Mouse (Mus musculus): Measurements from ENCODE around the gene Slc16a8.

The Slc16a8 gene

DNA sequence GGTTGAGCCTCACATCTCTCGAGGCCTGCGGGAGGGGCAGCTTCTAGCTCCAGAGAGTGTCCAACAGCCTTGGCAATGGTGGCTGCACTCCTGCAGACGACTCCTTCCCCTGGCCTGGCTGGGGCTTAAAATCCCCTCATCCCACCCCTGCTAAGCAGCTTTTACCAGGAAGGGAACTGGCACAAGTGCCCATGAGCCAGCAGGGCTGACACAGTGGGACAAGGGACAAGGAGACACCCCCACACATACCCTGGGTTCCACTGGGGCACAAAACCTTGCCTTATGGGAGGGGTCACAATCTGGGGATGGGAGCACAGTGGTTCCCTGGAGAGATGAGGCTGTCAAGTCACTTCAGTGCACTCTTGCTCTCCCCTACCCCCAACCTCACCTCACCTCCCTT lies at the start of gene Slc16a8:
Gene Slc16a8 (minus strand): TSS at position 101 of the 400 bp plus-strand sequence.
- no peak for DNase-seq (ENCODE audit: low read depth)

DNA sequence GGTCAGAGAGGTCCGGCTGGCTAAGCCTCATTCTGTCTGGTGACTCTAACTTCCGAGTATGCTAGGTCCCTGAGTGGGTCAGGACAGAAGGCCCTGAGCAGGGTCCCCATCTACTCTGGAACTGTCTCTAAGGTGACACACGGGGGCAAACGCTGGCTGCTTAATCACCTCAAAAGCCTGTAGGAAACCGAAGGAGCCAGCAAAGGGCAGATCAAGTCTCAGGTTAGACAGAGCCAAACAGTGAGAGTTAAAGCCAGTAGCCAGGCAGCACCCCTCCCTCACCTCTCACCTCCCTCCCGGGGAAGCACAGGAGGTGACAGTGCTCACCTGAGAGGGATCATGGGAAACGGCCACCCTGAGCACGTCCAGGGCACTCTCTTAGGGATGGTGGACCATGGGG lies 49.2 kb upstream of the Slc16a8 start:
- DNase-seq (ENCODE audit: low read depth): no peak

DNA sequence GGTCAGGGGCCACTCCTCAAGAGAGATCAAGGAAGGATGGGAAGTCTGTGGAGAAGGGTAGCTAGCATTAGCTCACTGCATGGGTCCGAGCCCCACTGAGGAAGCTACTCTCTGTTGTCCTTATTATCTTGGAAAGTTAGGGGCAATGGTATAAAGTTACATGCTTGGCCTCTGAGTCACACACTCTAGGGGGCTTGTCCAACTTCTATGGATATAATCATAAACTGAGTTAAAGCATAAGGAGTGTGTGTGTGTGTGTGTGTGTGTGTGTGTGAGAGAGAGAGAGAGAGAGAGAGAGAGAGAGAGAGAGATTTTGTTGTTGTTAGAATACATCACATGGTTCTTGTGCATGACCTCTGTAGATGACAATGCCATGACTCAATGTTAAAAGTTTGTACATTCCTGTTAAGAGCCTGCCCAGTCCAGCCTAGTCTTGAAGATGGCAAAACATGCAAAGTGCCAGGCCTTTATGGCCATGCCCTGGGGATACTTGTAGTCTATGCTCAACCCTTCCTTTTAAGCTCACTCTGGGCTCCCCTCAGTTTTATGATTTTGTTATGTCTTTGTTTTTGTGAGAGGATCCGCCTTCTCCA lies 45.1 kb upstream of the Slc16a8 start:
- DNase-seq (ENCODE audit: low read depth): peak; percentile 83

DNA sequence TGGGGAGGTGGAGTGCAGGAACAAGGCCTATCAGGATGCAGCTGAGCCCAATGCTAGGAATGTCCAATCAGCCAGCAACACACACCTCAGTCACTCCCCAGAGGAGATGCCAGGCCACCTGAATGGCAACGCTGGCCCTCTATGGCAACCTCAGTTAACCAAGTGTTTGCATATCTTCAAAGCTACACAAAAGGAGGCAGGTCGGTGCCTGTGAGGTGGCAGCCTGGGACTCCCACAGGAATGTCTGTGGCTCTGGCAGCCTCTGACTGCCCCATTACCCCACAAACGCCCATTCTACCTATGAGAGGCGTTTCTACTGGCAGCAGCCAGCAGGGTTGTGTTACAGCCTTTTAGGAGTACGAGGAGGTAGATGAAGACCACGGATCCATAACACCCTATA lies 44.0 kb upstream of the Slc16a8 start:
- no peak for DNase-seq (ENCODE audit: low read depth)

DNA sequence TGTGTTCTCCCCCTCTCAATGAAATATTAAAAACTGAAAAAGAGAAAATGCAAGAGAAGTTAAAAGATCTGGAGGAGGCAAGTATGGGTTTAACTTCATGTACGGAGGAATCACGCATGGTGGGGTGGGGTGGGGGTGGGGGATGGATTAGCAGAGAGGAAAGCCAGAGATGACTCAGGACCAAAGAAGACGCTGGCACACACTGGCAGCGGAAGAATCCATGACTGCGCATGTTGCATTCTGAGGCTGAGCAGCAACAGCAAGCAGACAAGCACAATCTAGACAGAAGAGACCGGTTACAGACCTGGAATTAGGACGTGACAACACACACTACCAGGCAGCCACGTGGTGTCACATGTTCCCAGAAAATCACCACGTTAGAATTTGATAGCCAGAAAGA lies 38.2 kb upstream of the Slc16a8 start:
- DNase-seq (ENCODE audit: low read depth): no peak

DNA sequence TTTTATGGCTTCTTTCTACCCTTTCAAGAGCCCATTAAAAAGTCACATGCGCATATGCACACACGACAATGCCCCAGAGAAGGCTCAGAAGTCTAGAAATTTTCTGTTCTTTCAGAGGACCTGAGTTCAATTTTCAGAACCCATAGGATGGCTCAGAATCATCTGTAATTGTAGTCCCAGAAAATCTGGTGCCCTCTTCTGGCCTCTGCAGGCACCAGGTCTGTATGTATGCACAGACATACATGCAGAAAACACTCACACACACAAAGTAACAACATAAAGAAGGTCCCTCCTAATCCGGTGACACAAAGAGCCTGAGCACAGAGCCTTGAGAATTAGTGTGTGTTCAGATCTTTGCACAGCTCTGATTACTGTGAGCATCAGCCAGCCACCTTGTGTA lies 35.8 kb upstream of the Slc16a8 start:
- DNase-seq (ENCODE audit: low read depth): no peak

DNA sequence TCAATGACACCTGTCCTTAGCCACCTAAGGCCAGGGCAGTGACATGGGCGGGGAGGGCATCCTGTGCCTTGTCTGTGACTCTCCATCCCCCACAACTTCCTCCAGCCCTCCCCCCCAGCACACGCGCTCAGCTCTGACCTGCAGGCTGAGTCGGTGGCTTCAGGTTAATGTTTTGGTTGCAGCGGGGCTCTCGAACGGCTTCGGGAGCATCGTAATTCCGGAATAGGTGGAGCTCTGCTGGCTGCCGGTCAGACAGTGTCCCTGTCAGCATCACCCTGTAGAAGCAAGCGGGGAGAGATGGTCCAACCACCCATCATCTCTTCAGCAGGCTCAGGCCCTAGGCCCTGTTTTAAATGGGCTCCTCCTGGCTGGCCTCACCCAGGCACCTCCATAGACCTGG lies 34.9 kb upstream of the Slc16a8 start:
- DNase-seq (ENCODE audit: low read depth): no peak

DNA sequence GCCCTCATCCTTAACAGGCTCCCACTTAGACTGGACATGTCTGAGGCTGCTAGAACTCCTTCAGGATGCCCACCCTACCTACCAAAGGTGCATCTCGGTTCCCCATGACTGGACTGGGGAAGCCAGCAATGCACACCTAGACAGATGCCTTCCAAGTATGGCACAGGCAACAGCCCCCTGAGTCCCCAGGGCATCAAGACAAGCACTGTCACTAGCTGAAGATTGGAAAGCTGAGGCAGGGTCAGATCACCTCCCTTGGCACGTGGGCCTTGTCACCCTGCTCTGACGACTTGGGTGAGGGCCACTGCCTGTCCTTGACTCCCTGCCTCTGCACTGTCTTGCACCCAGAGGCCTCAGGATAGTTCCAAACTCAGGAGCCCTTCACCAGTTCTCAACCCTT lies 33.8 kb upstream of the Slc16a8 start:
- DNase-seq (ENCODE audit: low read depth): no peak

DNA sequence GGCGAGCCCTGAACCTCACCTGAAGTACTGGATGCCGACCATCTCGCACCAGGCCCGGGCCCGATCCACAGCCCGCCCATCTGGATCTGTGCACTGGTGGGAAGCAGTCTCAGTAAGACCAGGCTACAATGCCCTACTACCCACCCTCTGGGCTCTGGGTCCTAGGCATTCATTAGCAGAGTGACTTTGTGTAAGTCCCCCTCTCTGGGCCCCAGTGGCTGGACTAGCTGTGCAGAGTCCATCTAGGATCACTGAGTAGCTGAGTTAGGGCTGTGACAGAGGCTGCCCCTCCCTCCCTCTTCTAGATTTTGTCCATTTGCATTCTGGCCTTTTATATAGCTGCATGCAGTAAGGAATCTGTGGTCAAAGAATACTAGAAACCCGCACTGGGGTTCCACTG lies 32.5 kb upstream of the Slc16a8 start:
- DNase-seq (ENCODE audit: low read depth): no peak

DNA sequence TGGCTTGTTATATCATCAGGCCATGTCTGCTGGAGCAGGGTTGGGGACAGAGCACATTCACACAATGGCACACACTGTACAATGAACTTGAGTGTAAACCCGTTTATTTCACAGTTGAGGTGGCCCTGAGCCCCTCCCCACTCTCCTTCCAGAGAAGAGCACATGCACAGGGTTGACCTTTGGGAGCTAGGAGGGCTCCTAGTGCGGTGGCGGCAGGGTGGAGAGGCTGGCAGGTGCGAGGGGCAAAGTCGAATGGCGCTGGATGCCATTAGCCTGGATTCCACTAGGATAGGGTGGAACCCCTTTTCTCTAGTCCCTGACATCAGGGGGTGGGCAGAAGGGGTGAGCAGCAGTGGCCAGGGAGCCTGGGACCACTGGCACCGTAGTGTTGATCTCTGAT lies 31.6 kb upstream of the Slc16a8 start:
- no peak for DNase-seq (ENCODE audit: low read depth)

DNA sequence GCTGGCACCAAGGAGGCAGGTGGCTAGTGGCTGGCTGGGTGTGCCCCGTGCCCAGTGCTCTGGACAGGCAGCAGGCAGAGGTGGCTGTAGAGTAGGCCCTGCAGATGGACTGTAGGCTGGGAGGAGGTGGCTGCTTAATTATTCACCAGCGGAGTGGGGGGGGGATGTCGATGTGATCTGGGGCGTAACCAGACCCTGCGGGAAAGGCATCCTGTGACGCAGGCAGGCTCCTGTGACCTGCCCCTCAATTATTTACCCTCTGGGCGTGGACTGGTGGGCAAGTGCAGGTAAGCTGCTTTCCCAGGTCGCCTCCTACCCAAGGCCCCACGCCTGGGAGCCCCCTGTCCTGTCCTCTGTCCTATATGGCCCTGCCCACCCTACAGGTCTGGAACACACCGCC lies 30.8 kb upstream of the Slc16a8 start, which contains the start of gene Baiap2l2:
Gene Baiap2l2 (minus strand): TSS at position 139 of the 400 bp plus-strand sequence.
- no peak for DNase-seq (ENCODE audit: low read depth)

DNA sequence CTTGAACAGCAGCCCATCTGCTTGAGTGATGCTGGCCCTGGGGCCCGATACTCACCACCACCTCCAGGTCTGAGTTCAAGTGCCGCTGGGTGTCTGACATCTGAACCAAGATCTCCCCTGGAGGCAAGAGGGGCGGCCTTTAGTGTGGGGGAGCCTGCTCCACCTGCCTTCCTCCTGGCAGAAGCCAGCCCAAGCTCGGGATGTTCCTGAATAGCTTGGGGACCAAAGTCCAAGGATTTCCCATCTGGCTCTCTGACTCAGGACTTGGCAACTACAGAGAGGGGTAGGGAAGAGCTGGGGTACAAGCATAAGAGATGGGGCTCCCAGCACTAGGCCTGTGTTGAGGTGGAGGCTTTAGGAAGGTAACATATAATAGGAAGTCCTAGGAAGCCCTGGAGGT lies 28.8 kb upstream of the Slc16a8 start:
- no peak for DNase-seq (ENCODE audit: low read depth)

DNA sequence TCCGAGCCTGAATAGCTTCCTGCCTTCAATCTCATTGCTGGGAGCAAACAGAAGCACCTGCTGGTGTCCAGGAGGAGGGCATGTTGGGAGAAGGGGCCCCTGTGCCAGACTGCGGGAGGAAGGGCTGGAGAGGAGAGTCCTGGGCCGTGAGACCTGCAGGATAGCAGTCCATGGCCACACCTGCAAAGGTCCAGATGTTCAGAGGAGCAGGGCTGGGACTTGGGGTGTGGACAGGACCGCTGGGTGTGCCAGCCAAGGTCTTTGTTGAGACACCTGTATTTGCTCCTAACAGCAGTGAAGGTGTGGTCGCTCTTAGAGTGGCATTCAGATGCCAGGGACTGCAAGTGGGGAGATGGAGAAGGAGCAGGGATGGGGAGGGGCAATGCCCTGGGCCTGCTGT lies 27.9 kb upstream of the Slc16a8 start:
- no peak for DNase-seq (ENCODE audit: low read depth)

DNA sequence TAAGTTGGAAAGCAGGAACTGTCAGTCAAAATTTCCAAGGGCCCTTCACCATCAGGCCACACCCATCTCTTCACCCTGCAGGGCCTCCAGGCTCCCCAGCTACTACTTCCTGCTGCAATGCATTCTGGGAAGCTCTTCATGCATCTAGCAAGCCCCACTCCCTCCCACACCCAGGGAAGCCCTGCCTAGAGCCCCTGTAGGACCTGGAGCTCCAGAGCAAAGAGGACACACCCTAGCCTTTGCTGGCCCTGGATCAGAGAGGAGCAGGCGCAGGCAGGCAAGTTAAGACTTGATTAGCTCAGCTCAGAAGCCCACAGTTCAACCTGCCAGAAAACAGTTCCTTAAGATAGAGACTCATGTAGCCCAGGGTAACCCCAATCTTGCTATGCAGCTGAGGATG lies 26.8 kb upstream of the Slc16a8 start:
- DNase-seq (ENCODE audit: low read depth): peak; percentile 47

DNA sequence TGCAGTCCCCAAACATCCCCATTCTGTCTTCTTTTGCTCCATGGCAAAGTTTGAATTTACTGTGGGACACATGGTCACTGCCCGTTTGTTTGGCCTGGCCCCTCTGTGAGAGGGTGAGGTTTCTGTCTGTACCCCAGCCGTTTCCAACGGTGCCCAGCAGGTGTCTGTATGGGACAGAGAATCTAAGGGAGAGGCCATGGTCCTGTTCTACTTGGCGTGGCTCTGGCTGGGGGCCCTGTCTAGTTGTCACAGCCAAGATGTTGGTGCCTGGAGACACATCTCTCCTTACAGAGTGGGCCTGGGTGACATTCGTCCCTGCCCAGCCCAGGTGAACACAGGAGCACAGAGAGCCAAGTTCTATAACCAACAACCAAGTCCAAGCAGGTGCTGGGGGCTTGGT lies 26.3 kb upstream of the Slc16a8 start:
- peak; percentile 45 for DNase-seq (ENCODE audit: low read depth)

DNA sequence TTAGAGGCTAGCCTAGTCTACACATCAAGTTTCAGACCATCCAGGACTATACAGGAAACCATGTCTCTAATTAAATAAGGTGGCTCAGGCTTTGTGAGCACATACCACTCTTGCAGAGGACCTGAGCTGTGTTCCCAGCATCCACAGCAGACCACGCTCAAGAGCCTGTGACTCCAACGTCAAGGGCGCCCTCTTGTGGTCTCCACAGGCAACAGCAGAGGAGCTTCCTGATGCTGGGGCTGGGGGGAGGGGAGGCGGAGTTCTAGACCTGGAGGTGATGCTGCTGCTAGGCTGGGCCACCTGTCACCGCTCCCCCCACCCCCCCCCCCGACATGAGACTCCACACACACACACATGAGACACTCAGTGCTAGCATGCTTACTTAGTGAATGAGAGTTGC lies 25.6 kb upstream of the Slc16a8 start:
- peak; percentile 58 for DNase-seq (ENCODE audit: low read depth)

DNA sequence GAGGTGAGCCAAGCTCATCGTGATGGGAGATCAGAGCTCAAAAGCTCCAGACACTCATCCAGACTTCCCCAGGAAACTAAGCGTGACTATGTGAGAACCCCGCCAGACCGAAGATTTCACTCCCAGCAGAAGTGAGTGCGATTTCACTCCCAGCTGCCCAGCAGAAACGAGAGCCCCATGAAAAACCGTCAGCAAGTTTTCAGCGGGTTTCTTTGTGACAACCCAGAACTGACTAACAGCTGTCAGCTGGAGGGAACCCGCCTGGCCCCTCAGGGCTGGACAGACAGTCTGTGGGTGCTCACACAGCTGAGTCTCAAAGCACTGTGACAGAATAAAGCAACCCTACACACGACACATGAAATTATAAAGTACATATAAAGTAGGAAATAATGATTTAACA lies 23.2 kb upstream of the Slc16a8 start:
- no peak for DNase-seq (ENCODE audit: low read depth)

DNA sequence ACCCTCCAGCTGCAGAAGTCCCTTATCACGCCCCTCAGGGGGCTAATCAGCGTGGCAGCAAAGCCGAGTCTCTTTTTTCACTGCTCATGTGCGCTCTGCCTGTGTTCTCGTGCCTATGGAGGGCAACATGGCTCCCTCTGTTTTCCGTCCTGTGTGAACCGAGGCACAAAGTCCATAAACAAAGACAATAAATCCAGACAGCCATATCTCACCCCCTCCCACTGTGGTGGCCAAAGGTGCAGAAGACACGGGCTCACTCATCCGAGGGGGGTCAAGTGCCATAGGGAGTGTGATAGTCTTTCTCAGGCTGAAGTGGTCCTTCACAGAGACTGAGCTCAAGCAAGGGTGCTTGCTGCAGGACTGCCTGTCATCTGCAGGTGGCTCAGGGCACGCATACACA lies 18.5 kb upstream of the Slc16a8 start:
- no peak for DNase-seq (ENCODE audit: low read depth)

DNA sequence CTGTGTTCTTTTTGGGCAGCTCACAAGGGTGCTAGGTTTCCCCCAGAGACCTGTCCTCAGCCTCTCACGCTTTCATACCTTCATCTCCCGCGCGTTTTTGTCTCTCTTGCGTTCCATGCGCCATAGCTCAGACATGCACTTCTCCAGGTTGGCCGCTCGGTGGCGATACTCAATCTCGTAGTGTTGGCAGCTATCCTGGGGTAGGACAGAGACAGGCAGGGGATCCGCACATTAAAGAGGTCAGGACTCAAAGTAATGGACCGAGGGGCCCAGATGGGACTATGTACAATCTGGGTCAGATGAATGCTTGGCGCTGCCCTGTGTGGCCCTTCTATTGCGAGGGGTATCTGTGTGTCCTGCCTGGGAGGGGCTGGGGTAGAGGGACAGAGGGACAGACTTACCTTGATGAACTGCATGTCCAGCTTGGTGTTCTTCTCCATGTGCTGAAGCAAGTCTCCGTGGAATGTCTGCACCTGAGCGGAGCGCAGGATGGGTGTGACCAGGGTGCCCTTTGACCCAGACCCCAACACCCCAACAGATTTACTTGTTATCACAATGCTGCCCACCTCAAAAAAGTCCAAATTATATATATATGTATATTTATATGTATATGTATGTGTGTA lies 16.7 kb upstream of the Slc16a8 start:
- peak; percentile 46 for DNase-seq (ENCODE audit: low read depth)

DNA sequence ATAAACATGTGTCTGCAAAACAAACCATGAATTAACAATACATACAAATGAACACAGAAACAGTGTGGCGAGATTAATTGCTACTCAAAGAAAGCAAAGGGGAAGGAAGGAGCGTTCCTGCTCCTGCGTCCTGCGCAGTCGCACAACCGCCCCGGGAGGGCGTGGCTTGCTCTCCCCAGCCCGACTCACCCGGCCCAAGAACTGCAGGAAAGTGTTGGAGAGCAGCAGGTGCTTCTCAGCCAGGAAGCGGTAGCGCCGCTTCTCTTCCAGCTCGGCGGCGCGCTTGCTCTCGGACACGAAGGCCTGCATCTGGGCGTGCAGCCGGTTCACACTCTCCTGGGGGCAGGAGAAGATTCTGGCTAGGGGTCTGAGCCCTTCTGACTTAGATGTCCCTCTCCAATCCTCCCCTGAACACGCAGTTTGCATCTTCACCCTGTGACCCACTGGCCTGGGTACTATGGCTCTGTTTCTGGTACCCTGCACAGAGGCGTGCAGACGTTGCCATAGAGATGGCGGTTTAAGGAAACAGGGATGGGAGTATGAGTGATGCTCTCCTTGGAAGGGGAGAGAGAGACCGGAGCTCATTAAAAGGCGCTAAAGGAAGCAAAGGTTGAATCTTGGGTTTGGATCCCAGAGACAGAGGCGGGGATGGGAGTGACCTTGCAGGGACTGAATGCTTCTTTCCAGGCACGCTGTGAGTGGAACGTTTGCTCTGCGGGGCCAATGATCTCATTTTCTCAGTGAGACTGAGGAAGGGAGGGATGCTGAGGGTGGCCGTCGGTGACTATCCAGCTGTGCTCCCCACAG lies 16.0 kb upstream of the Slc16a8 start:
- peak; percentile 27 for DNase-seq (ENCODE audit: low read depth)

DNA sequence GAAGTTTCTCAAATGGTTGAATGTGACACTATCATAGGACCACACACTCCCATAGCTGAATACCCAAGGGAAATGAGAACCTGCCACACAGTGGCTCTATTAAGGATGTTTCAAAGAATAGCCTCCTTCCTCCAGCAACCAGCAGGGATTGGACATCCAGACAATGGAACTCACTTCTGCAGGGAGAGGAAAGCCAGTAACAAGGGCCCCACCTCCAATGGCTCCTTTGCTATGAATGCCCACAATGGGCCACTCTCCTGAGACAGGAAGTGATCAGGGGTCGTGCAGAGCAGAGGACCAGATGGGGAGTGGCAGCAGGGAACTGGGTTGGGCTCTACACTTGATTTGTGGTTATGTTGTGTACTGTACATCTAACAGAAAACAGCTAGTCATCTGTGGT lies 14.0 kb upstream of the Slc16a8 start:
- no peak for DNase-seq (ENCODE audit: low read depth)

DNA sequence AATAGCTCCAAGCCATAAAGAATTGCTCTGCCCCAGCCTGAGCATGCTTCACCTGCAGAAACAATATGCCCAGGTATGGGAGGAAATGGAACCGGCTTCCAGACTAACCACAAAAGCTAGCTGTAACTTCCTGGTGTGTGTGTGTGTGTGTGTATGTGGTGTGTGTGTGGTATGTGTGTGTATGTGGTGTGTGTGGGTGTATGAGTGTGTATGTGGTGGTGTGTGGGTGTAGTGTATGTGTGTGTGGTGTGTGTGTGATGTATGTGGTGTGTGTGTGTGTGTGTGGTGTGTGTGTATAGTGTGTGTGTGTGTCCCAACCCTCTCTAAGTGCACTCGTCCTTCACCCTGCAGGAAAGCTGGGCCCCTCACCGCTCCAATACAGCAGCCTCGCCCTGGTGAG lies 10.8 kb upstream of the Slc16a8 start:
- DNase-seq (ENCODE audit: low read depth): no peak

DNA sequence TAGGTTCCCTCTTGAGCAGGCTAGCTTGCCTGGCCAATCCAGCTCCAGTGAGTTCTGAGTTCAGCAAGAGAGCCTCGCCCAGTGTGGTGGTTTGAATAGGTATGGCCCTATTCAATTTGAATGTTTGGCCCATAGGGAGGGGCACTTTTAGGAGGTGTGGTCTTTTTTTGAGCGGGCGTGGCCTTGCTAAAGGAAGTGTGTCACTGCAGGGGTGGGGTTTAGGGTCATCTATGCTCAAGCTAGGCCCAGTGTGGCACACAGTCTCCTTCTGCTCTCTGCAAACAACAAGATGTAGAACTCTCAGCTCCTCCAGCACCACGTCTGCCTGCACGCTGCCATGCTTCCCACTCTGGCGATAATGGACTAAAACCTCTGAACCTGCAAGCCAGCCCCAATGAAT lies 9.2 kb upstream of the Slc16a8 start:
- no peak for DNase-seq (ENCODE audit: low read depth)

Measured in NIH3T3 (cell line).